Mouse (Mus musculus): Measurements from ENCODE around the gene Lsm4. TPM values are rescaled to one million over a fixed set of nuclear protein-coding genes. Genes with fewer than 3 reads are reported as not detected.

Lsm4 gene
- total and polyA plus RNA-seq, 2 experiments: 30.8 to 51.8 TPM

DNA sequence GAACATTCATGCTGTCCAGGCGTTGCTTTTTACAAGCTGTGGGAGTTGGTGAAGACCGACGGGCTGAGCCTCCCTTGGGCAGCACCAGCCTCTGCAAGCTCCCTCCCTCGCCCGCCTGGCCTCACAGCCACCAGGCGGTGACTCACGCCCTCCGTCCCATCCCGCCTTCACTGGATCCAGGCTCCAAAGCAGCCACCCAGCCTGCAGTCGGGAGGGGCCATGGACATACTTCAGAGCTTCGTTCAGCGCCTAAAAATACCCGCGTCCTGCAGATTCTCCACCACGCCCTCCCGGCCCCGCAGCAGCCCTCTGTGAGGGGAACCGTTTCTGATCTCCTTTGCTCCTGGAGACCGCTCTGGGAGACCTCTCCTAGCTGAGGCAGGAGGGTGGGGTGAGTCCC is 9.1 kb downstream of the Lsm4 start:
- Histone ChIP-seq H3K9ac (ENCODE audit: low read depth, low read length) (no peak overlapping the region), H3K4me1 (ENCODE audit: control insufficient read depth, insufficient read depth, low read length) (peaks cover 17% of the 10 kb centered on the region), H3K27me3 (ENCODE audit: control insufficient read depth, insufficient read depth, low read length) (no peaks in the 10 kb centered on the region), H3K36me3 (ENCODE audit: control insufficient read depth, insufficient read depth, low read length) (no peaks in the 10 kb centered on the region), H3K79me2 (ENCODE audit: control insufficient read depth, insufficient read depth, low read length) (no peaks in the 10 kb centered on the region), H3K4me3 (ENCODE audit: insufficient read depth, low read depth, low read length) (no peak overlapping the region), H3K27ac (replicated peaks; ENCODE audit: insufficient read depth, low read depth, low read length) (no peak overlapping the region)
- no peak for DNase-seq (ENCODE audit: extremely low read depth, low read depth, low spot score)
- TF ChIP-seq CTCF (IDR thresholded peaks at IDR 0.05; ENCODE audit: low read depth, low read length) (no peak), POLR2A (IDR thresholded peaks at IDR 0.05; ENCODE audit: extremely low read depth, insufficient read depth, low read length) (no peak)
- 70% methylated on average over 19 of the region's 19 CpGs for WGBS

DNA sequence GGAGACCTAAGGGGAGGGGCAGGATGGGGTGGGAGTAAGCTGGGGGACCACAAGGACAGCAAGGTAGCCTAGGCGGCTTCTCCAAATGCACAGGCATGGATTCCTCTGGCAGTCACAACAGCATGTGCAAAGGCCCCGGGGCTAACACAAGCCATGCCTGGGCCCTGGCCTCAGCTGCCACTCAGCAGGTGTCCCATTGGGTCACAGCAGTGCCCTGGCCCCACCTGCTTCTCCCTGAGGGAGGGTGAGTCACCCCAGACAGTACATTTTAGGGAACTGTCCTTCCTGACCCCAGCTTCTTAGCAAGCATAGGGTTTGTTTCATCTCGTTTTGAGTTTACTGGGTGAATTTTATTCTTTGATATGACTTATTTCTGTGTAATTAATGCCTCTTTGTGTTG is 9.6 kb downstream of the Lsm4 start:
- Histone ChIP-seq H3K9ac (ENCODE audit: low read depth, low read length) (no peak overlapping the region), H3K36me3 (ENCODE audit: control insufficient read depth, insufficient read depth, low read length) (no peaks in the 10 kb centered on the region), H3K4me3 (ENCODE audit: insufficient read depth, low read depth, low read length) (no peak overlapping the region), H3K27me3 (ENCODE audit: control insufficient read depth, insufficient read depth, low read length) (no peaks in the 10 kb centered on the region), H3K27ac (replicated peaks; ENCODE audit: insufficient read depth, low read depth, low read length) (no peak overlapping the region), H3K79me2 (ENCODE audit: control insufficient read depth, insufficient read depth, low read length) (no peaks in the 10 kb centered on the region), H3K4me1 (ENCODE audit: control insufficient read depth, insufficient read depth, low read length) (peaks cover 21% of the 10 kb centered on the region)
- DNase-seq (ENCODE audit: extremely low read depth, low read depth, low spot score): no peak
- WGBS: 80% methylated on average over 3 of the region's 3 CpGs
- TF ChIP-seq CTCF (IDR thresholded peaks at IDR 0.05; ENCODE audit: low read depth, low read length) (no peak), POLR2A (IDR thresholded peaks at IDR 0.05; ENCODE audit: extremely low read depth, insufficient read depth, low read length) (no peak)

- 55% methylated on average over 7 of the region's 7 CpGs for WGBS
- no peak for TF ChIP-seq POLR2A (IDR thresholded peaks at IDR 0.05; ENCODE audit: extremely low read depth, insufficient read depth, low read length)
- TF ChIP-seq CTCF (IDR thresholded peaks at IDR 0.05; ENCODE audit: low read depth, low read length): no peak
- H3K27me3 ChIP-seq (ENCODE audit: control insufficient read depth, insufficient read depth, low read length): no peaks in the 10 kb centered on the region
Measured at GRCm38 (mm10) chr8:70684291-70684690, 11.2 kb downstream of the Lsm4 start.

GRCm38 (mm10) chr8:70687576-70687975 is 14.5 kb downstream of the Lsm4 start:
- H3K27ac ChIP-seq (replicated peaks; ENCODE audit: insufficient read depth, low read depth, low read length): peak overlapping the region; percentile 30
- 0 out of 2 replicates have a peak overlapping the region, but pooled peaks have one; percentile 1 for H3K9ac ChIP-seq (ENCODE audit: low read depth, low read length)
- DNase-seq (ENCODE audit: extremely low read depth, low read depth, low spot score): peak; percentile 94
- H3K79me2 ChIP-seq (ENCODE audit: control insufficient read depth, insufficient read depth, low read length): no peaks in the 10 kb centered on the region
- WGBS: 13% methylated on average over 8 of the region's 8 CpGs
- H3K36me3 ChIP-seq (ENCODE audit: control insufficient read depth, insufficient read depth, low read length): no peaks in the 10 kb centered on the region
- peaks cover 14% of the 10 kb centered on the region for H3K4me1 ChIP-seq (ENCODE audit: control insufficient read depth, insufficient read depth, low read length)
- no peak overlapping the region for H3K4me3 ChIP-seq (ENCODE audit: insufficient read depth, low read depth, low read length)
- H3K27me3 ChIP-seq (ENCODE audit: control insufficient read depth, insufficient read depth, low read length): no peaks in the 10 kb centered on the region
- TF ChIP-seq CTCF (IDR thresholded peaks at IDR 0.05; ENCODE audit: low read depth, low read length) (no peak), POLR2A (IDR thresholded peaks at IDR 0.05; ENCODE audit: extremely low read depth, insufficient read depth, low read length) (no peak)

More at GRCm38 (mm10) chr8:70684291-70684690, 11.2 kb downstream of the Lsm4 start:
- H3K36me3 ChIP-seq (ENCODE audit: control insufficient read depth, insufficient read depth, low read length): no peaks in the 10 kb centered on the region
- H3K4me3 ChIP-seq (ENCODE audit: insufficient read depth, low read depth, low read length): no peak overlapping the region
- H3K27ac ChIP-seq (replicated peaks; ENCODE audit: insufficient read depth, low read depth, low read length): no peak overlapping the region
- H3K4me1 ChIP-seq (ENCODE audit: control insufficient read depth, insufficient read depth, low read length): peaks cover 18% of the 10 kb centered on the region
- DNase-seq (ENCODE audit: extremely low read depth, low read depth, low spot score): no peak
- H3K79me2 ChIP-seq (ENCODE audit: control insufficient read depth, insufficient read depth, low read length): no peaks in the 10 kb centered on the region
- H3K9ac ChIP-seq (ENCODE audit: low read depth, low read length): no peak overlapping the region

DNA sequence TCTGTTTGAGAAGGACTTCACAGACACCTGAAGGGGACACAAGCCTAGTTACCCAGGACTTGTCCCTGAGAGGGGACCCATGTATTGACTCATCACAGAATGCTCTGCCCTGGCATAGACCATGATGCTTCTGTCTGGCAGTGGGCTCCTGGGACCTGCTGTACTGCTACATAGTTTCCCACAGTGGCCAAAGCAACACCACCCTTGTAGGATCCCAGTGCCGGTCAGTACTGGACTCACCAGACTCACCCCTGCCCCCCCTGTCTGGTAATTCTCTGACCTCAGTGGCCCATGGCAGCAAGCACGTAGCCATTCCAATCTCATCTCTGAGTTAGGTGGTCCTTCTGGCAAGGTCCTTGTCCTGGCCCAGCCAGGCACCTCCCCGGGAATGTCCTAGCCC is 15.1 kb downstream of the Lsm4 start:
- WGBS: 95% methylated on average over 3 of the region's 3 CpGs
- no peak for TF ChIP-seq POLR2A (IDR thresholded peaks at IDR 0.05; ENCODE audit: extremely low read depth, insufficient read depth, low read length)
- TF ChIP-seq CTCF (IDR thresholded peaks at IDR 0.05; ENCODE audit: low read depth, low read length): no peak
- no peak for DNase-seq (ENCODE audit: extremely low read depth, low read depth, low spot score)
- Histone ChIP-seq H3K27me3 (ENCODE audit: control insufficient read depth, insufficient read depth, low read length) (no peaks in the 10 kb centered on the region), H3K79me2 (ENCODE audit: control insufficient read depth, insufficient read depth, low read length) (no peaks in the 10 kb centered on the region), H3K4me1 (ENCODE audit: control insufficient read depth, insufficient read depth, low read length) (peaks cover 14% of the 10 kb centered on the region), H3K4me3 (ENCODE audit: insufficient read depth, low read depth, low read length) (no peak overlapping the region), H3K36me3 (ENCODE audit: control insufficient read depth, insufficient read depth, low read length) (no peaks in the 10 kb centered on the region), H3K9ac (ENCODE audit: low read depth, low read length) (no peak overlapping the region), H3K27ac (replicated peaks; ENCODE audit: insufficient read depth, low read depth, low read length) (no peak overlapping the region)

- no peak for TF ChIP-seq POLR2A (IDR thresholded peaks at IDR 0.05; ENCODE audit: extremely low read depth, insufficient read depth, low read length)
- TF ChIP-seq CTCF (IDR thresholded peaks at IDR 0.05; ENCODE audit: low read depth, low read length): no peak
- 78% methylated on average over 5 of the region's 5 CpGs for WGBS
- H3K36me3 ChIP-seq (ENCODE audit: control insufficient read depth, insufficient read depth, low read length): no peaks in the 10 kb centered on the region
- no peaks in the 10 kb centered on the region for H3K79me2 ChIP-seq (ENCODE audit: control insufficient read depth, insufficient read depth, low read length)
- H3K4me1 ChIP-seq (ENCODE audit: control insufficient read depth, insufficient read depth, low read length): peaks cover 14% of the 10 kb centered on the region
- no peak overlapping the region for H3K4me3 ChIP-seq (ENCODE audit: insufficient read depth, low read depth, low read length)
- no peak for DNase-seq (ENCODE audit: extremely low read depth, low read depth, low spot score)
- no peak overlapping the region for H3K9ac ChIP-seq (ENCODE audit: low read depth, low read length)
- no peaks in the 10 kb centered on the region for H3K27me3 ChIP-seq (ENCODE audit: control insufficient read depth, insufficient read depth, low read length)
- H3K27ac ChIP-seq (replicated peaks; ENCODE audit: insufficient read depth, low read depth, low read length): no peak overlapping the region
Measured at GRCm38 (mm10) chr8:70689892-70690390, 16.9 kb downstream of the Lsm4 start.

Data from liver, adult 2 months (tissue).